Mouse (Mus musculus): ENCODE results near the gene Kcnt1.

- TF ChIP-seq CTCF (IDR thresholded peaks at IDR 0.05; ENCODE audit: low read depth) (no peak), EP300 (IDR thresholded peaks at IDR 0.05; ENCODE audit: low read depth) (no peak)
These were observed 21.4 kb upstream of the Kcnt1 start for GRCm38 (mm10) chr2:25842161-25842560.
